In the genomic region with DNA sequence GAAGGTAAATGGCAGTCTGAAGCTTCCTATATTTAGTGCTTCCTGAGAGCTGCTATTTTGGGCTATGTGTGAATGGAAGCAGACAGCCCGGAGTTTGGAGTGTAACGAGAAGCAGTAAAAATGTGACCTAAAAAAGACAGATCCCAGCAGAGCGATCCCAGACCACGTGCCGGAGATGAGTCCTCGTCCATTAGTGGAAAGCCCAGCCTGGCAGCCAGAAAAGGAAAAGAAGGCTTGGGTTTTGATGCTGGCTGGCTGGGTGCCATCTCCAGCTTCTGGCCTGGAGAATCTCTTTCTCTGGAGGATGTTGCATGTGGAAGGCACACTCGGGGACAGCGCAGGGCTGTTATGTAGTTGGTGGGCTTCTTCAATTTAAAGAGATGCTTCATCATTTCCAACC, we compare ENCODE assay signal across 9 mouse cellular contexts. TPM values are rescaled to one million over a fixed set of nuclear protein-coding genes. Genes with fewer than 3 reads are reported as not detected.
A peak's percentile ranks its signal among the peaks of the same experiment; 100 is the strongest.
DNase-seq lines count a peak whose midpoint lies in the region; ATAC-seq lines count a peak whose summit lies in the region.
"Had no signal": no experiment of that assay in that cellular context is flagged by ENCODE, and none has a peak within 500 bp of the region (broad histone marks: within the 10 kb centered on the region; RNA-seq: fewer than 3 reads in every experiment).

No protein-coding gene starts in this region.

- H3K9me3 ChIP-seq in hindbrain, embryonic 14.5 days (ENCODE audit: control insufficient read depth, low read length), result no peaks in the 10 kb centered on the region
- H3K9me3 ChIP-seq in hindbrain, embryonic 10.5 days, result no peaks in the 10 kb centered on the region

- H3K27ac ChIP-seq in hindbrain, embryonic 14.5 days, result peak overlapping the region; percentile 47
- no peak overlapping the region for H3K27ac ChIP-seq in hindbrain, embryonic 10.5 days

- no peak overlapping the region for H3K4me3 ChIP-seq in hindbrain, embryonic 14.5 days (replicated peaks; ENCODE audit: low read length)
- no peak overlapping the region for H3K4me3 ChIP-seq in hindbrain, embryonic 10.5 days

- ATAC-seq in hindbrain, embryonic 14.5 days (ENCODE audit: low FRiP score), result no peak
- peak; percentile 80 for ATAC-seq in cerebellum, adult (ENCODE audit: insufficient number of reproducible peaks, low FRiP score, low TSS enrichment)

- no peaks in the 10 kb centered on the region for H3K36me3 ChIP-seq in hindbrain, embryonic 14.5 days (replicated peaks; ENCODE audit: control insufficient read depth, insufficient read depth)
- no peaks in the 10 kb centered on the region for H3K36me3 ChIP-seq in hindbrain, embryonic 10.5 days

- 0 out of 2 replicates have a peak, but pooled peaks cover 5% of the 10 kb centered on the region for H3K4me1 ChIP-seq in hindbrain, embryonic 14.5 days (replicated peaks; ENCODE audit: control insufficient read depth, insufficient read depth, low read length)
- H3K4me1 ChIP-seq in hindbrain, embryonic 10.5 days (replicated peaks), result 0 out of 2 replicates have a peak, but pooled peaks cover 4% of the 10 kb centered on the region

- H3K9ac ChIP-seq in hindbrain, embryonic 14.5 days, result no peak overlapping the region

- no peak overlapping the region for H3K4me2 ChIP-seq in hindbrain, embryonic 14.5 days (replicated peaks)

- no peaks in the 10 kb centered on the region for H3K27me3 ChIP-seq in hindbrain, embryonic 14.5 days (ENCODE audit: control insufficient read depth, insufficient read depth, low read length)
- H3K27me3 ChIP-seq in hindbrain, embryonic 10.5 days (ENCODE audit: insufficient read depth, poor library complexity, severe bottlenecking), result no peaks in the 10 kb centered on the region

- no peak for DNase-seq in hindbrain, embryonic 14.5 days (ENCODE audit: low spot score)
- no peak for DNase-seq in hindbrain, embryonic 10.5 days (ENCODE audit: low spot score)
- DNase-seq in gastrocnemius, postnatal 14 days, result peak; percentile 59
- DNase-seq in layer of hippocampus, postnatal 14 days (ENCODE audit: low spot score in 2 of 2), result peak; percentile 64 to 68
- peak; percentile 80 to 84 for DNase-seq in right cerebral cortex, adult 2 months (ENCODE audit: low spot score in 2 of 2)
- no peak for DNase-seq in thymus, adult 18-20 months
- DNase-seq in spleen, adult 18-20 months, result no peak

- intact Hi-C loops in gastrocnemius, postnatal 14 days (cut with DNase I; ENCODE audit: low total_unique reads), result no loop called here

- WGBS in hindbrain, embryonic 14.5 days, result 71% methylated on average over 8 of the region's 8 CpGs
- 86% methylated on average over 8 of the region's 8 CpGs for WGBS in hindbrain, embryonic 10.5 days

RNA-seq across cellular contexts. Expression of a gene that starts 29.4 kb away (rescaled TPM):
- 4.0 and 4.9 TPM in 2 replicates for polyA plus RNA-seq in hindbrain, embryonic 14.5 days (2014; fragmentation: Nextera tagmentation; extraction: Ambion mirVana)
- 0.09 and 0.29 TPM in 2 replicates for polyA plus RNA-seq in hindbrain, embryonic 10.5 days (2016; fragmentation: Nextera tagmentation; extraction: Ambion mirVana)
- under 1 TPM; 0.06 to 0.13 TPM for total RNA-seq in gastrocnemius, postnatal 14 days (2021)
- total RNA-seq in layer of hippocampus, postnatal 14 days (2021), result 100 to 1,000 TPM; 138 to 149 TPM
- total RNA-seq: liver, adult 2 months had no signal

Comparison
In these comparisons a context has a peak if more than half of its experiments do, and no peak if none do; other contexts are left out.
1. DNase-seq: peak in gastrocnemius, postnatal 14 days (single experiment), layer of hippocampus, postnatal 14 days (2 of 2) and right cerebral cortex, adult 2 months (2 of 2); none in hindbrain, embryonic 14.5 days (single experiment), hindbrain, embryonic 10.5 days (single experiment), thymus, adult 18-20 months (0 of 2) and spleen, adult 18-20 months (0 of 2).
2. RNA of a gene that starts 29.4 kb away (total RNA-seq): 138 to 149 TPM in layer of hippocampus, postnatal 14 days; 0.06 to 0.13 TPM in gastrocnemius, postnatal 14 days; every median in the first group is over 100 times any median in the second.